Mouse (Mus musculus) ovary, postnatal 14 days (tissue): Measurements from ENCODE around the gene Vmn1r17.
"Not testable (repeated sequence)": the region's sequence is repeated elsewhere in the genome, so short reads cannot be mapped to it uniquely, and the experiment has no call there.

ENCODE experiments used
- DNase-seq: peaks from one replicate; pipeline ENCODE4 v3.0.0; 2022; ENCODE audit warnings: low spot score

Gene Vmn1r17

DNA sequence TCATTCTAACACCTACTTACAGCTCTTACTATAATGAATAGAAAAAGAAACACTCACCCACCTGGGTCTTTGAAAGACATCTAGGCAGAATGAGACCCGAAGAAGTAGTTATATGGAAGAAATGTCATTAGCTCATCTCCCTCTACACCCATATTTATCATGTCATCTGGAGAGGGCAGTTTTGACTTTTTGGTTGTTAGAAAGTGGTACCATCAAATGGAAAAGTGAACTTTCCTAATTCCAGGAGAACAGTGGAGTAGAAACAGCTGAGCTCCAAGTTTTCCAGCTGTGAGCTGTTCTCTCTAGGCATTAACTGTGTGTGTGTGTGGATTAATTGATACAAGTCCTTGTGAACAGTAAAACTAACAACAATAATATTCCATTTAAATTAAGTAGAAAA, at the start of gene Vmn1r17:
Gene Vmn1r17 (minus strand): TSS at position 101 of the 400 bp plus-strand sequence.
- DNase-seq: no peak

DNA sequence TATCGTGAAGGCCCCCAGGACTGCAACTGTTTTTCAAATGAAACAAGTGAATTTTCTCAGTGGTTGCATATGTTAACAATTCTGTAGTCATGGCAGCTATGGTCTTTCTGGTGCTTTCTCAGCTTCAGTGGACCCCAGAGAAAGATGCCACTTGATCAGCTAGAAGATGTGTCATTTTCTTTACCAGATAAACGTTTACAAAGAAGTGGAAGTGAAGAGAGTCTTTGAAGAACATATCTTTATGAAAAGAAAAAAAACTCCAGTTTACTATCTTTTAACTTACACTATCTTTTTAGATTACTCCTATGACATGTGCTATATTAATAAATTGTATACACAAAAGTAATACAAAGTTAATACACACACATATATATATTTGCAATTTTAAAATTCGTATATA, 40.0 kb upstream of the Vmn1r17 start, which contains the start of gene Vmn1r19:
Gene Vmn1r19 (plus strand): TSS at position 301 of the 400 bp plus-strand sequence.
- DNase-seq: not testable (repeated sequence)

DNA sequence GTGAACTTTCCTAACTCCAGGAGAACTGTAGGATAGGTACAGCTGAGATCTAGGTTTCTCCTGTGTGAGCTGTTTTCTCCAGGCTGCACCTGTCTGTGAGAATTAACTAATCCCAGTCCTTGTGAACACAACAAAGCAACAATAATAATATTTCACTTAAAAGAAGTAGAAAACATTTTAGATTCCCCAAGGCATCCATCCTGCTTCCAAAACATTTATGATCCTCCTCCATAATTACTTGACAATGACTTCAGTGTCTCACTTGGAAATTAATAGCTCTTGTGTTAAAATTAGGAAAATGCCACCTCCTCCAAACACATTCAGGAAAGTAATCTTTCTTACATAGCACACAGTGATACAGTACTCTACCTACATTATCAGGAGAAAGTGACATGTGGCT, 32.2 kb upstream of the Vmn1r17 start, which contains the start of gene Vmn1r18:
Gene Vmn1r18 (minus strand): TSS at position 101 of the 400 bp plus-strand sequence.
- no peak for DNase-seq

DNA sequence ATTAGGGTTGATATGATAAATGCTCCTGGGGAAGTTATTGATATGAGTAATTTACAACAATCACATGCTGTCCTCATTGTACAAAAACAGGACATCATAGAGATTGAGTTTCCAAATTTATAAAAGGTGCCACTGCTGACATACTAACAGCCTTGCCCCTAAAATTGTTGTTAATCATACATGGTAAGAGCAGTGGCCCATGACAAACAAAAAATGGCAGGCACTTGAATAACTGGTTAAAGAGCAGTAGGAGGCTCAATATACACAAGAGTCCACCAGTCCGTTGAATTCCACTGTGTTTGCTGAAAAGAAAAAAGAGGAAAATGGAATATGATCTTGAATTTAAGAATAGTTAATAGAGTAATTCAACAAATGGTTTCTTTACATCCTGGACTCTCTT, 4.0 kb upstream of the Vmn1r17 start:
- no peak for DNase-seq

DNA sequence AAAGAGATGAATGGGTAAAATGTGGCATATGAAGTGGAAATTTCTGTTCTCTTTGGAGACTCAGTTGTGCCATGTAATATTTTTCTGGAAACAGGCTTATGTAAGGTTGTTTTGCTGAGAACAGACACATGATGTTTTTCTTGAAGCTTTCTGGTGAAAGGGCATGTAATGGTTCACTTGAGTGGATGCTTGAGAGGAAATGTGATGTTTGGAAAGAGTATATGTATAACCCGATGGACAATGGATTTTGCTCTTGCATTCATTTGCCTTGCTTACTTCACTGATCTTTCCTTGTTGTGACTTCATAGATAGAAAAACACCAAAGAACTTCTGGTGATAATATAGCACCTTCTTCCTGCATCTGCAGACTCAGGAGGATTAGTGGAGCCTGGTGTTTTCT, 2.3 kb upstream of the Vmn1r17 start:
- not testable (repeated sequence) for DNase-seq

DNA sequence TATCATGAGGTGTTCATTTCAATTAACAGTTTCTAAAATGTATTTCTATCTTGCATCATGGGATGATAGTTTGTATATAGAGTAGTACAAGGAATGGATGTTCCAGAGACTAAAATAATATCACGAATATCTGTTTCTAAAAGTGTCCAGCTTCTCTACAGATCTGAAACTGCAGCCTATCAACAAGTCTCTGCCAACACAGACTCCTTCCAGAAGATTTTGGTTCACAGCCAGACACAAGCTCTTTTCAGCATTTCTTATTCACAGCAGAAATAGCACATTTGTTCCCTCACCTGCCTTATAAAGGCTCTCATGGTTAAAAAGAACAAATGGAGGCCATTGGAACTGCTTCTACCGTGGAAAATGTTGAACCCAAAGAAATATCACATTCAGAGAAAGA, 6.7 kb downstream of the Vmn1r17 start:
- DNase-seq: no peak

DNA sequence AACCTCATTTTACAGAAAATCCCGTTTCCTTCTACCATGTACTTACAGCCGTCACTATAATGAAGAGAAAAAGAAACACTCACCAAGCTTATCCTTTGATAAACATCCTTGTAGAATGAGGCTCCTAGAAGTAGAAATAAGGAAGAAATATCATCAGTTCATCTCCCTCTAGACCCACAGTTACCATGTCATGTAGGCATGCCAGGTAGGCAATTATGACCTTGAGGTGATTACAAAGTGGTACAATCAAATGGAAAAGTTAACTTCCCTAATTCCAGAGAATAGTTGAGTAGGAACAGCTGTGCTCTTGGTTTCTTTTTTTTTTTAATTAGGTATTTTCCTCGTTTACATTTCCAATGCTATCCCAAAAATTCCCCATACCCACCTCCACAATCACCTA, 34.1 kb downstream of the Vmn1r17 start, which contains the start of gene Vmn1r16:
Gene Vmn1r16 (minus strand): TSS at position 101 of the 400 bp plus-strand sequence.
- DNase-seq: no peak

DNA sequence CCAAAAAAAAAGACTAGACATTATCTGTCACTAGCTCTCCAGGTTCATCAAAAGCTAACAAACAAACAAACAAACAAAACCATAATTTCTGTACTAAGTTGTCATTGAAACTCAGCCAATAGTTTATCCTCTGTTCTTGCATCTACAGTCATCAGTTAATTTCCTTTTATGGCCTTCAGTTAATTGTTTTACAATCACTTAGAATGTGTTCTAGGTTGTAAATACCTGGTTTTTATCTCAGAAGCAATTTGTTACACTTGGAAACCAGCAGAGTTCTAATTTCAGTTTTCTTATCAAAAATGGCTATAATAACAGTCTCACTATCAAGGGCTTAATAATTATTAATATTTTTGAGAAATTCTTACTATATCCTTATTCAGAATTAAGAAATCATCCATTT, 37.4 kb downstream of the Vmn1r17 start:
- DNase-seq: no peak
